Mouse (Mus musculus) heart, embryonic 12.5 days (tissue): ENCODE results near the gene Cox7a2. TPM values are rescaled to one million over a fixed set of nuclear protein-coding genes. Genes with fewer than 3 reads are reported as not detected.

Source experiments
- ATAC-seq: fragments of 200-750 bp; cut with Nextera tagmentation; 2 replicates; pipeline ENCODE4 v1.8.0; 2017; ENCODE audit warnings: moderate TSS enrichment, moderate library complexity; ENCODE audit not compliant: insufficient number of reproducible peaks, low FRiP score
- H3K27ac ChIP-seq: fragments of 300-500 bp; sonication (generic); 2 replicates; pipeline ENCODE4 v1.5.1; 2016; ENCODE audit warnings: mild to moderate bottlenecking, moderate library complexity; ENCODE audit not compliant: poor library complexity, severe bottlenecking
- H3K27me3 ChIP-seq: fragments of 300-500 bp; sonication (generic); replicated peaks from 2 replicates; pipeline ENCODE4 v1.6.1; 2016; ENCODE audit warnings: mild to moderate bottlenecking, moderate library complexity
- H3K36me3 ChIP-seq: fragments of 300-500 bp; sonication (generic); 2 replicates; pipeline ENCODE4 v1.6.1; 2016; ENCODE audit warnings: mild to moderate bottlenecking, moderate library complexity
- H3K4me1 ChIP-seq: fragments of 300-500 bp; sonication (generic); replicated peaks from 2 replicates; pipeline ENCODE4 v1.6.1; 2016; ENCODE audit warnings: mild to moderate bottlenecking
- H3K4me2 ChIP-seq: fragments of 300-500 bp; sonication (generic); 2 replicates; pipeline ENCODE4 v1.6.1; 2016; ENCODE audit warnings: mild to moderate bottlenecking, moderate library complexity
- H3K4me3 ChIP-seq: fragments of 300-500 bp; sonication (generic); 2 replicates; pipeline ENCODE4 v1.5.1; 2016; ENCODE audit warnings: mild to moderate bottlenecking
- H3K9ac ChIP-seq: fragments of 300-500 bp; sonication (generic); 2 replicates; pipeline ENCODE4 v1.6.1; 2016; ENCODE audit warnings: mild to moderate bottlenecking, moderate library complexity
- H3K9me3 ChIP-seq: fragments of 300-500 bp; sonication (generic); replicated peaks from 2 replicates; pipeline ENCODE4 v1.6.1; 2016; ENCODE audit warnings: mild to moderate bottlenecking, moderate library complexity
- WGBS: fragments of 180-500 bp; shearing (Covaris S2); methylation state at CpG from one replicate; pipeline ENCODE4 v1.1.7; 2016; 5-methylcytosine and 5-hydroxymethylcytosine counted together
- polyA plus RNA-seq: library from polyadenylated mRNA; unstranded; fragments of >200 nt; fragmentation: Nextera tagmentation; extraction: Ambion mirVana; gene quantifications from 2 replicates; pipeline ENCODE4 v1.2.1, GENCODE M21; 2016

Cox7a2 gene
- polyA plus RNA-seq, 1 experiment from 2014 or later = 1,256 TPM

DNA sequence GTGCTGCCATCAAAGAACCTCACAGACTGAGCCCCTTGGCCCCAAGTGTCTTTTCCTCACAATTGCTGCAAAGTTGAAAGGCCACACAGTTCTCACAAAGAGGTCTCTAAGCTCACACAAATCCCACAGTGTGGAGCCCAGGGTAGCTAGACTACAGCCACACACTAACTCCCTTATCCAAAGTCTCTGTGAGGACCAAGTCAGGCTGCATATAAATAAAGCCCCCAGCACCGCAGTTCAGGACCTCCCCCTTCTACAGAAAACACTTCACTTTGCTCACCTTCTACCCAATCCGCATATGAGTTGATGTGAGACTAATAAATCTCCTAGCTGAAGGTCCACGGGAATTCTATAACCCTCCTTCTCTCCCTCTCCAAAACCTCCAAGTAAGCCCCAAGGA is 24.8 kb upstream of the Cox7a2 start:
- Histone ChIP-seq H3K27ac (no peak overlapping the region), H3K9ac (no peak overlapping the region), H3K9me3 (no peaks in the 10 kb centered on the region), H3K4me2 (no peak overlapping the region), H3K4me1 (0 out of 2 replicates have a peak, but pooled peaks cover 3% of the 10 kb centered on the region), H3K4me3 (no peak overlapping the region), H3K27me3 (no peaks in the 10 kb centered on the region), H3K36me3 (no peaks in the 10 kb centered on the region)
- 66% methylated on average over 3 of the region's 3 CpGs for WGBS
- no peak for ATAC-seq

DNA sequence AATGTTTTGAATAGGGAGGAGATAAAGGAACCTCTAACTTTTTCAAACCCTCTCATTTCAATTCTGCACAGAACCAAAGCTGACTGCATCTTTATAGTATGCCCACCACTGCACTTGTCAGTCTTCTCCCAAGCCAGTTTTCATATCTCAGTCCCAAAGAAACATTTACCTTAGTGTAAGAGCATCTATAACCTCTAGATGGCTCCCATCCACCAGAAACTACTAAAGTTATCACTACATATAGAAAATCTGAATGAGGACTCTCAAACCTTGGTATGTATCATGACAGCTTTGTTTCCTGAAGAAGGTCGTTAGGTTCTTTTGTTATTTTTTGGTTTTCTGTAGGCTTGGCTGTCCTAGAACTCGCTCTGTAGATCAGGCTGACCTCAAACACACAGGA is 19.7 kb upstream of the Cox7a2 start:
- Histone ChIP-seq H3K27ac (no peak overlapping the region), H3K4me1 (no peaks in the 10 kb centered on the region), H3K4me2 (no peak overlapping the region), H3K4me3 (no peak overlapping the region), H3K9ac (no peak overlapping the region), H3K27me3 (no peaks in the 10 kb centered on the region), H3K36me3 (peaks cover 11% of the 10 kb centered on the region), H3K9me3 (no peaks in the 10 kb centered on the region)
- WGBS = 75% methylated on average over 2 of the region's 2 CpGs
- ATAC-seq = no peak

DNA sequence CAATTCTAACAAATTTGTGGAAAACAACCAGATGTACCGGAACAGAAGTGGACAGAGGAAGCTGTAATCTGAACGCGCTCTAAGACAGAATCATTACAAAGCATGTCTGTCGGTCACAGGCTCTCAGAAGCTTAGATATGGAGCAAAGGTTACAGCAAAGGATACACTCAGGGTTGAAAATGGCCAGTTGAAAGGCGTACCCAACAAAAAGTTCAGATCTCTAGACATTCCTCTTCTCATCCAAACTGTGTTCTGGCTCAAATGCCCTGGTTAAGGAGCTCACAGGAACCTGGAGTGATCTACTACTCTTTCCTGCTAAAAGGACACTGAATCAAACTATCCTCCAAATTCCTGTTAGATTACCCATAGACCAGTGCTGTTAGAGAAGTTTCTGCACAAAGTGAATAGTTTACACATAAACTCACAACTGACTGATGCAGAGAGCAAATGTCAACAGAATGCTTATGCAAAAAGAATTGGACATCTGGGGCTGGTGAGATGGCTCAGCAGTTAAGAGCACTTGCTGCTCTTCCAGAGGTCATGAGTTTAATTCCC is 7.4 kb upstream of the Cox7a2 start:
- H3K36me3 ChIP-seq = no peaks in the 10 kb centered on the region; the same call in 1 of the 2 replicates
- no peak overlapping the region for H3K9ac ChIP-seq
- no peaks in the 10 kb centered on the region for H3K9me3 ChIP-seq
- no peak overlapping the region for H3K4me2 ChIP-seq
- no peak overlapping the region for H3K4me3 ChIP-seq
- H3K27ac ChIP-seq = no peak overlapping the region
- 87% methylated on average over 5 of the region's 5 CpGs for WGBS
- no peaks in the 10 kb centered on the region for H3K4me1 ChIP-seq
- no peak for ATAC-seq
- H3K27me3 ChIP-seq = no peaks in the 10 kb centered on the region

DNA sequence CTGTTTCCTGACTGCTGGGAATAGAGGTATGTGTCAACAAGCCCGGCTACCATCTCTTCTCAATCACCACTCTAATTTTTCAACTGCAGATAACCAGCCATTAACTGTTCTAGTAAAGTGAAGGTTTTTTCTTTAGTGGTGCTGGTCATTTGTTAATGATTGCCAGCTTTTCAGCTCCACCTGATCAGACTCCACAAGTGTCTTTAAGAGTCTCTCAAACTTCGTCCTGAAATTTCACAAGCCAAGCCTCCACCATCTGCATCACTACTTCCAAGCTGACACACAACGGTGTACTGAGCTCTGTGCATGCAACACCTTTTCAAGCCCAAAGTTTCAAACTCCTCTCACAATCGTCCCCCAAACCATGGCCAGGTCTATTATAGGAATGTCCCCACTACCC is 5.7 kb upstream of the Cox7a2 start:
- Histone ChIP-seq H3K4me3 (no peak overlapping the region), H3K36me3 (no peaks in the 10 kb centered on the region; the same call in 1 of the 2 replicates), H3K9ac (no peak overlapping the region), H3K4me1 (no peaks in the 10 kb centered on the region), H3K27me3 (no peaks in the 10 kb centered on the region), H3K9me3 (no peaks in the 10 kb centered on the region), H3K27ac (no peak overlapping the region), H3K4me2 (no peak overlapping the region)
- WGBS = 78% methylated on average over 4 of the region's 4 CpGs
- ATAC-seq = no peak

DNA sequence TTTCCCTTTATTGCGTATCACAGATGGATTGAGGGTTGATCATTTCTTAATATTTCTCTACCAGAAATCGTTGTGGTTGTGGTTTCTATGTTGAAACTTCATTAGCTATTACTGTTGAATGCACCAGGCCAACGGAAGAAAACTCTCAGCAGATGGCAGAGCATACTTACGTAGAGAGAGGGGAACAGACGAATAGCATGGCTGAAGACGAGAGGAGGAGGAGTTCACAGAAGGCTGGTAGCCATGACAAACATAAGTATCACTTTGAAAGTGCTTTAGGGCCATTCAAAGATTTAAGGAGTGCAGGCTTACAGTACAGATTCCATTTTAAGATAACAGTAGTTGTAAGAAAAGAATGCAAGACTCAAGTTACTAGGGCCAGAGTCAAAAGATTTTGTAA is 2.8 kb upstream of the Cox7a2 start:
- Histone ChIP-seq H3K27ac (no peak overlapping the region), H3K4me2 (no peak overlapping the region), H3K9ac (no peak overlapping the region), H3K27me3 (no peaks in the 10 kb centered on the region), H3K4me3 (no peak overlapping the region), H3K36me3 (peaks cover 5% of the 10 kb centered on the region), H3K4me1 (peaks cover 8% of the 10 kb centered on the region), H3K9me3 (no peaks in the 10 kb centered on the region)
- 84% methylated on average over 6 of the region's 6 CpGs for WGBS
- no peak for ATAC-seq

DNA sequence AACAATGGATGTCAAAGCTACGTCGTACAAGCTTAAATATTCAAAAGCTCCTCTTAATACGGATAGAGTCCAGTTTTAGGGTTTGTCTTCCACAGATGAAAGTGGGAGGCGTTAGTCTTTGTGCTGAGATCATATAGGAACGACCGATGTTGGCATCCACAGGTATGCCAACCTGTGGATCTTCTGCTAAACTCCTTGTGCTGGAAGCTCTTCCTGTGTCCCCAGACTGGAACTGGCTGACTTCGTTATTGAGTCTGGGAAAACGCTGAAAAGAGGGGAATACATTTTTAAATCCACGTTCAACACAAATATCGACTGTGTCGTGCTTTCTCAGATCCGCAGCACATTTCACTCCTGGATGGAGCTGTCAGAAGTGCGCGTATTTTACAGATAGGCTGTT is 398 bp upstream of the Cox7a2 start:
- Histone ChIP-seq H3K27ac (peak overlapping the region; percentile 87), H3K4me1 (peaks cover 9% of the 10 kb centered on the region), H3K36me3 (peaks cover 16% of the 10 kb centered on the region), H3K4me2 (peak overlapping the region; percentile 84), H3K4me3 (peak overlapping the region; percentile 96), H3K9ac (peak overlapping the region; percentile 78), H3K9me3 (no peaks in the 10 kb centered on the region), H3K27me3 (no peaks in the 10 kb centered on the region)
- 8% methylated on average over 14 of the region's 14 CpGs for whole genome bisulfite sequencing
- peak; percentile 16 for ATAC-seq

DNA sequence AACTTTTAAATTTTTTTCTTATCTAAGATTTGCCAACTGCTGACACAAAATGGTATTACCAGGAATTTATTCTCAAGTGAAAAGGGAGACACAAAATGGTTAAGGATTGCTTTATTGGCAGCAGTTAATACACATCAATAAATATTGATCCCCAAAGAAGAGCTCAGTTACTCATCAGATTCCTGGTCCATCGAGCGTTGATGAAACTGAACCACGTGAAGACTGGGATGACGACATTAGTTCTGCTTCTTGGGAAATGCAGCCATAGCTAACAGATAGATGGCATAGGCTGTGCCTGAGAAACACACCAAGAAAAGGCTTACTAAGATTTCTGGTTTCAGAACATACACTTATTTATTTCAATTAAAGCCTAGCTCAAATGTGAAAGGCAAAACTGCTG is 4.4 kb downstream of the Cox7a2 start:
- Histone ChIP-seq H3K9ac (no peak overlapping the region), H3K9me3 (no peaks in the 10 kb centered on the region), H3K4me3 (no peak overlapping the region), H3K27ac (no peak overlapping the region), H3K4me2 (no peak overlapping the region), H3K4me1 (peaks cover 9% of the 10 kb centered on the region), H3K36me3 (peaks cover 39% of the 10 kb centered on the region), H3K27me3 (no peaks in the 10 kb centered on the region)
- WGBS = 92% methylated on average over 4 of the region's 4 CpGs
- ATAC-seq = no peak

DNA sequence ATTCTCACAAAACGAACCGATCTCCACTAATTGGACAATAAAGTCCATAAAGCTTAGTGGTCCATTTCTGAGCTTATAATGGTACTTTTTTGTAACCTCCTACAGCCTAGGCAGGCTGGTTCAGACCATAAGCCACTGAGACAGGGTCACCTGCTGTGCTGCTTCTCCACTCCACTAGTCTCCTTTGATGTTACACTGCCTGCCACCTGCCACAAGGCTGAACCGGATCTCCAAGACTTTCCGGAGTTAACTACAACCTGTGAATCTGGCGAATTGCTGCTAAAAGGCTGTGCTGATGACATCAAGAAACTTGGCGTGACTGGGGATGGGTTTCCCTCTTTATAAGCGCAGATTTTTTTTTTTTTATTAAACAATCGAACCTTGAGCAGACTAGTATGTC is 7.8 kb downstream of the Cox7a2 start:
- no peak for ATAC-seq
- Histone ChIP-seq H3K9ac (no peak overlapping the region), H3K36me3 (peaks cover 33% of the 10 kb centered on the region), H3K9me3 (no peaks in the 10 kb centered on the region), H3K4me2 (no peak overlapping the region), H3K4me3 (no peak overlapping the region), H3K27me3 (no peaks in the 10 kb centered on the region), H3K27ac (no peak overlapping the region), H3K4me1 (no peaks in the 10 kb centered on the region)
- 79% methylated on average over 8 of the region's 8 CpGs for WGBS

DNA sequence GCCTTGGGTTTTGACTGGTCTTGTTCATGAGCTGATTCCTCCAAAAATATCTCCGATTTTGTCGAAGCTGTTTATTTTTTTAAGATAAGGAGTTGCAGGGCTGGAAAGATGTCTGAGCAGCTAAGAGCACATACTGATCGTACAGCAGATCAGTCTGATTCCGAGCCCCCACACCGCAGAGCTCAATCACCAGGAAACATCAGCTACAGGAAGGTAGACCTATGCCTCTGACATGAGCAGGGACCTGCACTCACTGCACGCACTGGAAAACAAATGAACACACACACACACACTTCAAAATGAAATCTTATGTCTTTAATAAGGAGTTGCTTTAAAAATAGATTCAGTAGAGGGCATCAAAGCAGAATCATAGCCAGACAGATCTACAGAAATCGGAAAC is 9.0 kb downstream of the Cox7a2 start:
- no peak overlapping the region for H3K27ac ChIP-seq
- H3K4me2 ChIP-seq = no peak overlapping the region
- H3K4me1 ChIP-seq = no peaks in the 10 kb centered on the region
- no peaks in the 10 kb centered on the region for H3K27me3 ChIP-seq
- H3K9ac ChIP-seq = no peak overlapping the region
- no peaks in the 10 kb centered on the region for H3K9me3 ChIP-seq
- H3K36me3 ChIP-seq = peaks cover 29% of the 10 kb centered on the region
- ATAC-seq = no peak
- WGBS = 46% methylated on average over 7 of the region's 7 CpGs
- H3K4me3 ChIP-seq = no peak overlapping the region

DNA sequence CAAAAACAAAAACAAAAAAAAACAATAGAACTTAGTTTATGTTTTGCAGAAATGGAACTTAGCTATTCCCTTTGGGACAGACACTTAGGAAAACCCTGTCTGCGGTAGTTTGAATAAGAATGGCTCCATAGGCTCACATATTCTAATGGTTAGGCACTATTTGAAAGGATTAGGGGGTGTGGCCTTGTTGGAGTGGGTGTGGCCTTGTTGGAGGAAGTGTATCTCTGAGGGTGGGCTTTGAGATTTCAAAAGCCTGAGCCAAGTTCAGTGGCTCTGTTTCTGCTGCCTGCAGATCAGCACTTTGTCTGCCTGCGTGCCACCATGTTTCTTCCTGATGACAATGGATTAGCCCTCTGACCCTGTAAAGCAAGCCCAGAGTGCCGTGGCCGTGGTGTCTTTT is 14.6 kb downstream of the Cox7a2 start:
- WGBS = 63% methylated on average over 4 of the region's 4 CpGs
- no peak overlapping the region for H3K27ac ChIP-seq
- no peaks in the 10 kb centered on the region for H3K9me3 ChIP-seq
- H3K4me2 ChIP-seq = no peak overlapping the region
- no peaks in the 10 kb centered on the region for H3K27me3 ChIP-seq
- H3K4me1 ChIP-seq = no peaks in the 10 kb centered on the region
- no peak overlapping the region for H3K4me3 ChIP-seq
- no peaks in the 10 kb centered on the region for H3K36me3 ChIP-seq
- no peak for ATAC-seq
- H3K9ac ChIP-seq = no peak overlapping the region

DNA sequence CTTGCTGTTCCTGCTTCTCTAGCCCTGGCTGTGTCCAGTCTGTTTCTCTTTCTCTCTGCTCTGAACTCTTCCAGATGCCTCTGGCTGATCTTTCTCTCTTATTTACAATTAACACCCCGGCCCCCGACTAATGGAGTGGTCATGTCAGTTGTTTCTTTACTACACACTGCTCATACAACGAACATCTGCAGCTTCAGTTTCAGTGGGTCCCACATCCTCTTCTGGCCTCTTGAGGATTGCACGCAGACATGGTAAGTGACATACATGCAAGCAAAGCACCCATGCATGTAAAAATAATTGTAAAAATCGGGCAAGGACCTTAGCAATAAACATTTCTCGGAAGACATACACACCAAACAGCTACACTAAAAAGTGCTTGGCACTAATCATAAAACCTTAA is 24.1 kb downstream of the Cox7a2 start:
- Histone ChIP-seq H3K27me3 (no peaks in the 10 kb centered on the region), H3K36me3 (no peaks in the 10 kb centered on the region), H3K27ac (no peak overlapping the region), H3K4me2 (no peak overlapping the region), H3K9ac (no peak overlapping the region), H3K4me1 (no peaks in the 10 kb centered on the region), H3K4me3 (no peak overlapping the region), H3K9me3 (no peaks in the 10 kb centered on the region)
- ATAC-seq = no peak
- WGBS = 85% methylated on average over 6 of the region's 6 CpGs

DNA sequence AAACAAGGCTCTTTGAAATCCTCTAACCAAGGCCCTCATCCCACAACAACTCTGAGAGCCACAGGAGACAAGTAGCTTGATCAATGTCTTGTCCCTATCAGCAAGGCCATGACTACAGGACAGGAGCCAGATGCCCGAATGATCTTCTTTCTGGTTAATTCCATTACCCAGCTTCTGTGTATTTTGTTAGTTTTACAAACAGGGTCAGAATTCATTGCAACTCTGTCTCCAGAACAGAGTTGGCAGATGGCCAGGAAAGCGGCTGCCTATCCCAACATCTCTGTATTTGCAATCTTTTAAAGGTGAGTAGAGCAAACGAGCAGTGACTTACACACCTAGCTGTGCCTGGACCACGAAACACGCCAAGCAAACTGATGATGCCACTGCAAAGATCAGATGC is 29.4 kb downstream of the Cox7a2 start:
- no peak overlapping the region for H3K4me2 ChIP-seq
- no peak for ATAC-seq
- H3K9ac ChIP-seq = no peak overlapping the region
- 70% methylated on average over 5 of the region's 5 CpGs for WGBS
- H3K9me3 ChIP-seq = no peaks in the 10 kb centered on the region
- no peak overlapping the region for H3K27ac ChIP-seq
- H3K4me3 ChIP-seq = no peak overlapping the region
- H3K27me3 ChIP-seq = no peaks in the 10 kb centered on the region
- no peaks in the 10 kb centered on the region for H3K4me1 ChIP-seq
- no peaks in the 10 kb centered on the region for H3K36me3 ChIP-seq
